Mouse (Mus musculus) MEL (cell line): ENCODE results near the gene Acss2.

ENCODE experiments used
- CHD2 ChIP-seq: IDR thresholded peaks from 2 replicates; pipeline ENCODE4 v1.6.1; 2011; ENCODE audit warnings: low read length, improper control_type of control experiment
- CTCF ChIP-seq, 3 experiments: IDR thresholded peaks in 2 of 3; conservative IDR thresholded peaks in 1 of 3; 2 replicates each; pipeline ENCODE4 v1.5.1; 2011 to 2012; ENCODE audit warnings: low read length in 3 of 3, low read depth in 2 of 3, mild to moderate bottlenecking in 2 of 3, improper control_type of control experiment in 1 of 3, inconsistent platforms in 1 of 3, mixed read lengths in 1 of 3, moderate library complexity in 1 of 3; ENCODE audit not compliant: control insufficient read depth in 1 of 3, insufficient read depth in 1 of 3, poor library complexity in 1 of 3, severe bottlenecking in 1 of 3
- KAT2A ChIP-seq: conservative IDR thresholded peaks from 2 replicates; pipeline ENCODE4 v1.6.1; 2012; ENCODE audit warnings: low read depth, low read length, improper control_type of control experiment, inconsistent platforms
- MAX ChIP-seq: IDR thresholded peaks from 2 replicates; pipeline ENCODE4 v1.6.1; 2011; ENCODE audit warnings: low read length, improper control_type of control experiment
- MEF2A ChIP-seq: IDR thresholded peaks from 2 replicates; pipeline ENCODE4 v1.6.1; 2014; ENCODE audit warnings: low read depth, mild to moderate bottlenecking, inconsistent platforms, low read length, improper control_type of control experiment; ENCODE audit not compliant: poor library complexity, insufficient replicate concordance, severe bottlenecking; ENCODE audit errors: extremely low read depth
- MXI1 ChIP-seq: IDR thresholded peaks from 2 replicates; pipeline ENCODE4 v1.6.1; 2011; ENCODE audit warnings: mild to moderate bottlenecking, low read depth, low read length, improper control_type of control experiment
- NELFE ChIP-seq: IDR thresholded peaks from 2 replicates; pipeline ENCODE4 v1.6.1; 2011; ENCODE audit warnings: low read depth, low read length, improper control_type of control experiment
- POLR2A ChIP-seq, 2 experiments: IDR thresholded peaks; 2 replicates each; pipeline ENCODE4 v1.6.1; 2011 to 2012; ENCODE audit warnings: low read length in 2 of 2, mild to moderate bottlenecking in 2 of 2, control low read depth in 1 of 2, improper control_type of control experiment in 1 of 2, low read depth in 1 of 2, moderate library complexity in 1 of 2; ENCODE audit not compliant: control insufficient read depth in 1 of 2, insufficient read depth in 1 of 2, poor library complexity in 1 of 2
- RCOR1 ChIP-seq: IDR thresholded peaks from 2 replicates; pipeline ENCODE4 v1.6.1; 2012; ENCODE audit warnings: low read depth, mild to moderate bottlenecking, inconsistent platforms, low read length, improper control_type of control experiment
- ZNF384 ChIP-seq: IDR thresholded peaks from 2 replicates; pipeline ENCODE4 v1.6.1; 2012; ENCODE audit warnings: low read depth, mild to moderate bottlenecking, inconsistent platforms, low read length, improper control_type of control experiment

- TF ChIP-seq CTCF (IDR thresholded peaks at IDR 0.05 in 2 of 3, conservative IDR thresholded peaks at IDR 0.05 in 1 of 3; ENCODE audit: control insufficient read depth in 1 of 3, insufficient read depth in 1 of 3, low read depth in 2 of 3, low read length in 3 of 3, poor library complexity in 1 of 3, severe bottlenecking in 1 of 3) (no peak), NELFE (no peak), MAX (no peak), MEF2A (no peak), POLR2A (IDR thresholded peaks at IDR 0.05; ENCODE audit: control insufficient read depth in 1 of 2, insufficient read depth in 1 of 2, low read depth in 1 of 2, low read length in 2 of 2, poor library complexity in 1 of 2) (no peak), KAT2A (no peak), MXI1 (no peak), CHD2 (no peak), RCOR1 (peak; percentile 76), ZNF384 (no peak)
Measured at GRCm38 (mm10) chr2:155524378-155524777, 6.6 kb downstream of the Acss2 start.
